Mouse (Mus musculus) olfactory bulb, adult 2 months (tissue): ENCODE measurements at regions not wholly inside any gene's neighbourhood (a gene's known extent, or its start where the extent isn't known, plus 50 kb on each side); places are given as distances from the start of the nearest gene placed in this dataset.

Experiments
- H3K27ac ChIP-seq: fragments of 200-500 bp; 2 replicates; pipeline ENCODE4 v1.5.1; 2012; ENCODE audit warnings: low read depth, low read length; ENCODE audit not compliant: insufficient read depth
- H3K4me1 ChIP-seq: fragments of 200-500 bp; 2 replicates; pipeline ENCODE4 v1.6.1; 2012; ENCODE audit warnings: low read length; ENCODE audit not compliant: control insufficient read depth, insufficient read depth
- H3K4me3 ChIP-seq: fragments of 200-500 bp; 2 replicates; pipeline ENCODE4 v1.5.1; 2012; ENCODE audit warnings: mild to moderate bottlenecking, low read depth, low read length, moderate library complexity; ENCODE audit not compliant: insufficient read depth
- CTCF ChIP-seq: fragments of 200-500 bp; IDR thresholded peaks from 2 replicates; pipeline ENCODE4 v1.5.1; 2012; ENCODE audit warnings: low read depth, mild to moderate bottlenecking, low read length, moderate library complexity; ENCODE audit not compliant: insufficient read depth
- POLR2A ChIP-seq: fragments of 200-500 bp; IDR thresholded peaks from 2 replicates; pipeline ENCODE4 v1.6.1; 2012; ENCODE audit warnings: mild to moderate bottlenecking, low read depth, low read length, moderate library complexity; ENCODE audit not compliant: insufficient read depth
- WGBS: fragments of 180-500 bp; shearing (Covaris S2); methylation state at CpG from one replicate; pipeline ENCODE4 v1.1.7; 2018; 5-methylcytosine and 5-hydroxymethylcytosine counted together

DNA sequence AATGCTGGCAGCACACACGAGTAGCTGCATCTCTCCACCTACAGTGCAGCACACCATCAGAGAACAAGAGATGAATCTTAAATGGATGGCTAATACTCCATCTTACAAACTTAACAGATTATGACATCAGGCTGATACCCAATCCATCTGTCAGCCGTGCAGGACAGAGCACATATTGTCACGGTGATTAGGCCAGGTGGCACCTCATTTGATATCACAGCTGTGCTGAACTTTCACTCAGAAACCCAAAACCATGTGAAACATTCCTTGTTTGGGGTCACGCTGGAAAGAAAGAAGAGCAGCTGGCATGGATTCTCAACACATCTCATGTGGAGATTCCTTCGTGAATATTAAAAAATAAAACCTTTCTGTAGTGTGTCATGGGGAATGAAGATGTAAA, 911.4 kb upstream of the Adgrl2 start:
- Histone ChIP-seq H3K27ac (no peak overlapping the region), H3K4me1 (no peaks in the 10 kb centered on the region), H3K4me3 (no peak overlapping the region)
- TF ChIP-seq POLR2A (no peak), CTCF (no peak)
- 64% methylated on average over 5 of the region's 5 CpGs for WGBS

DNA sequence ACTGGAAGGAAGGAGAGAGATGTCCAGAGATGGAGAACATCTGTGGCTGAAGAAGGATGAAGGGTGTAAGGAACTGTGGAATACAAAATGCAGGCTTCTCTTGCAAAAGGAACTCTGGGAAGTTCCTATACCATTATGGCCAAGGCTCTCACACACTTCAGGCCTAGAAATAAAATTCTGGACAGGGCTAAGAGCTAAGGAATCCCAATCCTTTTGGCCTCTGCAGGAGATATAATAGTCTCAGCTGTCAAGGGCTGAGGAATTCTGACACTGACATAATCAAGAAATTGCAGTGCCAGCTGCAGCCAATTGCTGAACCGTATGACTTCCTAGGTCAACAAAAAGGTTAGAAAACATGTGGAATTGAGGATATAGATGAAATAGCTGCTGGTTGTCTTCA, 886.2 kb upstream of the Adgrl2 start:
- Histone ChIP-seq H3K4me1 (no peaks in the 10 kb centered on the region), H3K27ac (no peak overlapping the region), H3K4me3 (no peak overlapping the region)
- no peak for TF ChIP-seq CTCF
- TF ChIP-seq POLR2A = no peak
- 82% methylated on average over 1 of the region's 1 CpGs for WGBS

DNA sequence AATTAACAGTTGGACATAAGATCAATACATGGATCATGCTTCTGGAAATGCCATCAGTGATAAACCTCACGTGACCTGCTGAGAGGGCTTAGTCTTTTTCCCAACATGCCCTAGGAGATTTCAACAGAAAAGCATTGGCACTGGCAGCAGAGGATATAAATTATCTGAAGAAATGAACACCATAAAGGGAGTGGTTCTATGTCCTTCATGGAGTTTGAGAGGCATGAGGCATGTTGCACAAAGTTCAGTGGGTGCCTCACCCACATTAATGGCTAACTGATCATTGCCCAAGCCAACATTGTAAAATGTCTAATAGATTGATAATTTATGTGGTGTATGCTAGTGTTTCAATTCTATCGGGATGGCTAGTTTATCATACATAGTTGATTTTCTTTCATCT, 875.6 kb upstream of the Adgrl2 start:
- Histone ChIP-seq H3K27ac (no peak overlapping the region), H3K4me3 (no peak overlapping the region), H3K4me1 (no peaks in the 10 kb centered on the region)
- TF ChIP-seq POLR2A = no peak
- TF ChIP-seq CTCF = no peak
- 94% methylated on average over 2 of the region's 2 CpGs for WGBS

DNA sequence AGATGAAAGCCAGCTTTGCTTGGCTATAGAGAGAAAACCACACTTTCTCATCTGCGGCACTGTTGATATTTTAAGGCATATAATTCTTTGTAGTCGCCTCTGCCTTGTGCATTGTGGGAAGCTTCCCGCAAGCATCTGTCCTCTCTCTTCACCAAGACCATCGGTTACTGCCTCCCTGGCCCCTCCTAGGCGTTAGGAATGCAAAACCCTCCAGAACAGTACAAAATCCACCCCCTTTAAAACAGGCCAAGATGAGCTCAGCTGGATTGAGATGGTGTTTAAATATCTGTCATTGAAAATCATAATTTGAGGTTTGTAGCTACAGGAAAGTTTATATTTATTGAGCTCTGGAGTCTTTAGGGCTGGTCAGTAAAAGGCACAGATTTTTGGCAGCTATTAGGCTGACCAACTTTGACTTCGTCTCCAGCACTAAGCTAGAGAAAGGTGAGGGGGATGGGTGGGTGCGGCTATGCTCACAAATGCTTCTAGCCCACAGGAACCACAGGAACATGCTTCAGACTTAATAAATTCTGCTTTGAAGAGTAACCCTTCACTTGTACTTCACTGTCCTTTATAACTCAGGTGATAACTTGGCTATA, 856.7 kb upstream of the Adgrl2 start:
- TF ChIP-seq POLR2A (no peak), CTCF (no peak)
- H3K27ac ChIP-seq = no peak overlapping the region
- H3K4me3 ChIP-seq = no peak overlapping the region
- 87% methylated on average over 7 of the region's 7 CpGs for WGBS
- peaks cover 6% of the 10 kb centered on the region for H3K4me1 ChIP-seq

DNA sequence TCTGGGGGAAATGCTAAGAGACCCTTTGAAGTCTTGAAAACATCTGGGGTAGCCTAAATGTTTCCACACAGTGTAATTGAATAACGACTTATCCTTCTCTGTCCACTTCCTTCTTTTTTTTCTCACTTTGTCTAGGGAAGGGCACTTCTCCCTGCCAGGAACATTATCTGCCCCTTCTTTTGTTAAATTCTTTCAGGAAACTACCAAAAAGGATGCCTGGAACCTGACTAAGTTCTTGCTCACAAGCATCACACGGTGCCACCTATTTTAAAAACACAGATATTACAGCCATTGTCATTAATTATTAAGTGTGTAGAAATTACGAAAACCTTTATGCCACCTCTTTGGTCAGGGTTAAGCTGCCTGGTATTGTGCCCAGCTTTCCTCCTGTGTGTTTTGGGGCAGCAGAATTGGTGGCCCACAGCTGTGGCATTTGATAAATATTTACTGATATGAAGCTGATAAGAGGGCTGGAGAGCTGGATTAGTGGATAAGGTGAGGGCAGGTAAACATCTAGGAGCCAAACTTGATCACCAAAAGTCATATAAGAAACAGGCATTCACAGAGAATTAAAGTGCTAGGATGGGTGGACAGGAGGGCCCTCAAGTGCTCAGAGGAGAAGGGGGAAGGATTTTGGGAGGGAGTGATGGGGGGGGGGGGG, 855.6 kb upstream of the Adgrl2 start:
- 57% methylated on average over 3 of the region's 3 CpGs for WGBS
- Histone ChIP-seq H3K4me3 (no peak overlapping the region), H3K4me1 (peaks cover 6% of the 10 kb centered on the region), H3K27ac (no peak overlapping the region)
- TF ChIP-seq CTCF = no peak
- TF ChIP-seq POLR2A = no peak

DNA sequence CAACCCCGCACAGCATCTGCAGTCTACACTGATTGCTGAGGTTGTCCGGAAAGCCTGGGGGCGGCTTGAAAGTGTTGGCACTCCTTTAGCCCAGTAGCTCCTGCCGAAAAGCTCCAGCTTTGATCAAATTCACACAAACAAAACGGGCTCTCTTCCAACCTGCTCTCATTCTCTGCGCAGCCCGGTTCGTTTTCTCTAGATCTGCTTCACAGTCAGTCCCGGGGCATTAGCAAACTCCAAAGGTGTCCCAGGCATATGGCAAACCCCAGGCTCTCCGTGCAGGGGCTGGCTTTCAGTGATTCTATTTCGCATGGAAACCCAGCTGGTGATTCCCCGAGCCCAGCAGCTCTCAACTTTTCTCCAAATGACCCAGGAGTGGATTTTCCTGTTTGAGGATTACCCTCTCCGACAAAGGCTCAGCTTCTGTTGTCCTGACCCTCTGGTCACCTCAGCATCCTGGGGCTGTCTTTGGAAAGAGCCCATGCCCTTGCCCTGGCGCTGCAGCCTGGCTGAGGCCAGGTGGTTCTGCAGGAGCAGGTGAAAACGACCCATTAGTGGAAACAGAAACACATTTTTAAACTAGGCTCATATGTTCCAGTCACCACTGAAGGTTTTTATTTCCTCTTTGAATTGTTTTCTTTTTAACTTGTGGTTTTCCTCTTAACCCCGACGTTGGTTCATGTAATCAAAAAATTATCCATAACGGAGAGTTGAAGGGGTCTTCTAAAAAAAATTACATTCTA, 854.9 kb upstream of the Adgrl2 start:
- Histone ChIP-seq H3K4me3 (no peak overlapping the region), H3K4me1 (peaks cover 6% of the 10 kb centered on the region), H3K27ac (no peak overlapping the region)
- no peak for TF ChIP-seq POLR2A
- no peak for TF ChIP-seq CTCF
- WGBS = 14% methylated on average over 18 of the region's 18 CpGs

DNA sequence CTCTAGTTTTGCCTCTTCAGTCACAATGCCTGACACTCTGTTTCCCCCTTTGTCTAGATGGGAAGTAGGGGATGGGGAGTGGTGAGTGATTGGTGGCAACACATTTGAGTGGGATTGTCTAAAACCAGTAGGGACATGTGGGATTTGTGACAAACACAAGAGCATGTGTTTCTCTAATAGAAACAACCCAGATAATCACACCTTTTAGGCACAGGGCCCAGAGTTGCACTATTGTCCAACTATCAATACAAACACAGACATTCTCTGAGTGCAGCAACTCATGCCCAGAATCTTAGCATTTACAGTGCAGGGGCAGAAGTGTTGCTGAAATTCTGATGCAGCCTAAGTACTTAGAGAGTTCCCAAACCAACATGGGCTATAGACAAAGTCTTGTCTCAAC, 847.6 kb upstream of the Adgrl2 start:
- no peak overlapping the region for H3K27ac ChIP-seq
- no peak for TF ChIP-seq CTCF
- TF ChIP-seq POLR2A = no peak
- H3K4me1 ChIP-seq = no peaks in the 10 kb centered on the region
- H3K4me3 ChIP-seq = no peak overlapping the region

DNA sequence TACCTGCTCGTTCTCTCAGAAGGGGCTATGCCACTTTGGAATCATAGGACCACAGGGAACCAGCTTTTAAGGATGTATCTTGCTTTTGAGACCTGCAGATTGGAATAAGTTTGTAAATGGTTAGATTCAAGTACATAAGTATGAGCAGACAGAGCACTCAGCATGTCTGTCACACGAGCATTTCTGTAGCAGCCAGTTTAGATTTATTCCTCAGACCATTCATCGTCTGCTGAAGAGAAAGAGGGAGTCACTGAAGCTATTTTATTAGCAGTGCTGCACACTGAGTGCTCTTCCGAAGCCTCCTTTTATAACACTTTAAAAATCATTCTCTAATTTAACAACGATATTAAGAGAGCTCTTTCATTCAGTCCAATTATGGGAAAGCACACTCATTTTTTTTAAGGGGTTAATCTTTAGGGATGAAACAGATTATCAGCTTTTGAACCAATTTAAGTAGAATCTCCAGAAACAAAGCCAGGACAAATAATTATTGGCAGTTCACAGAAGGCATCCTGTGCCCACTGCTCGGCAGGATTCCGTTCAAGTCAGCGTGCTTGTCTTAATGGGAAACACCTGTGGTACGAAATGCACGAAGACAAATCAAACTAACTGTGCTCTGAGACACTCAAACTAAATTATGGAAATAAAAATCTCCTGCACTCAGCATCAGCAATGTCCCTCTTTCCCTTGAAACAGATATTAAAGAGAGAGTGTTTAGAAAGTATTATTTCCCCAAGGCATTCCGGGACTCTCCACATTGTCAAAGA, 846.3 kb upstream of the Adgrl2 start:
- H3K27ac ChIP-seq = no peak overlapping the region
- no peak for TF ChIP-seq CTCF
- TF ChIP-seq POLR2A = no peak
- 38% methylated on average over 11 of the region's 11 CpGs for WGBS
- no peaks in the 10 kb centered on the region for H3K4me1 ChIP-seq
- no peak overlapping the region for H3K4me3 ChIP-seq

DNA sequence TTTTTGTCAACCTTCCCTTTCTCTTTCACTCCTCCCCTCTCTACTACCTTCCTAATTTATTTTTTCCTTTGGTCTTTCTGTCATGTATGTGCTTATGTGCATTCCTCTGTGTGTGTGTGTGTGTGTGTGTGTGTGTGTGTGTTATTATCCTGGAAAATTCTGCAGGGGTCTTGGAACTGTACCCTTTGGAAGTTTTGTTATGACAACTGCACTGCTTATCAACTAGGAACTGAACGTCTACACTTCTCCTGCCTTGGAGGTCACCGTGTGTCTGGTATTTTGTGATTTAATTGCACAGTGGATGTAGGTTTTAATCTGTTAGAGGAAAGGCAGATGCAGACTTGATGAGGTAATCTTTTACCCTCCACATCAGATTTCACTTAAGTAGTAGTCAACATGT, 836.8 kb upstream of the Adgrl2 start:
- TF ChIP-seq POLR2A = no peak
- no peak for TF ChIP-seq CTCF
- no peak overlapping the region for H3K4me3 ChIP-seq
- WGBS = 54% methylated on average over 2 of the region's 2 CpGs
- H3K4me1 ChIP-seq = no peaks in the 10 kb centered on the region
- no peak overlapping the region for H3K27ac ChIP-seq
